In genomic region chr5:118708215-118708949, GRCm38 (mm10) we compare ENCODE assay signal across 8 mouse cellular contexts.
DNase-seq lines count a peak whose midpoint lies in the region; ATAC-seq and TF ChIP-seq lines count a peak whose summit lies in the region.
"Had no signal": no experiment of that assay in that cellular context is flagged by ENCODE, and none has a peak within 500 bp of the region (broad histone marks: within the 10 kb centered on the region; RNA-seq: fewer than 3 reads in every experiment).

No protein-coding gene starts in this region.

- peaks cover 4% of the 10 kb centered on the region; the same call in 1 of the 2 replicates for H3K4me1 ChIP-seq in forebrain, embryonic 11.5 days (replicated peaks; ENCODE audit: control insufficient read depth, insufficient read depth, low read length)
- H3K4me1 ChIP-seq in hindbrain, embryonic 13.5 days (replicated peaks) = peaks cover 87% of the 10 kb centered on the region

- H3K9ac ChIP-seq in forebrain, embryonic 11.5 days (ENCODE audit: low read length) = no peak overlapping the region
- no peak overlapping the region for H3K9ac ChIP-seq in hindbrain, embryonic 13.5 days
- H3K9ac ChIP-seq: lung, embryonic 15.5 days had no signal

- no peaks in the 10 kb centered on the region for H3K9me3 ChIP-seq in forebrain, embryonic 11.5 days (ENCODE audit: control insufficient read depth, low read length)
- H3K9me3 ChIP-seq in hindbrain, embryonic 13.5 days = no peaks in the 10 kb centered on the region
- H3K9me3 ChIP-seq: lung, embryonic 15.5 days had no signal

- 0 out of 2 replicates have a peak, but pooled peaks have one; percentile 27 for ATAC-seq in forebrain, embryonic 11.5 days (replicated peaks; ENCODE audit: low FRiP score)
- ATAC-seq in hindbrain, embryonic 13.5 days (ENCODE audit: low FRiP score) = 0 out of 2 replicates have a peak, but pooled peaks have one; percentile 59
- peak; percentile 68 for ATAC-seq in megakaryocyte, adult 5-6 weeks (ENCODE audit: poor library complexity, severe bottlenecking)

- DNase-seq in MN1 (ENCODE audit: low spot score) = peak; percentile 58
- DNase-seq in brain, embryonic 14.5 days (ENCODE audit: low read depth) = peak; percentile 68
- peak; percentile 83 for DNase-seq in forebrain, embryonic 11.5 days (ENCODE audit: low spot score)
- peak; percentile 51 for DNase-seq in left cerebral cortex, adult 11 months (ENCODE audit: low spot score)
- peak; percentile 83 for DNase-seq in splenic B cell, adult 2 months (ENCODE audit: low read depth, low spot score)

- no peaks in the 10 kb centered on the region for H3K36me3 ChIP-seq in forebrain, embryonic 11.5 days (ENCODE audit: control insufficient read depth, insufficient read depth, low read length)
- no peaks in the 10 kb centered on the region for H3K36me3 ChIP-seq in hindbrain, embryonic 13.5 days
- H3K36me3 ChIP-seq in splenic B cell, adult 2 months (ENCODE audit: control insufficient read depth, insufficient read depth, low read length, poor library complexity, severe bottlenecking) = no peaks in the 10 kb centered on the region
- H3K36me3 ChIP-seq: lung, embryonic 15.5 days had no signal

- H3K4me3 ChIP-seq in forebrain, embryonic 11.5 days (ENCODE audit: low read depth, low read length) = no peak overlapping the region
- H3K4me3 ChIP-seq in hindbrain, embryonic 13.5 days = no peak overlapping the region
- H3K4me3 ChIP-seq: lung, embryonic 15.5 days had no signal

- peak; percentile 79 for TF ChIP-seq CTCF in brain, embryonic 14.5 days (IDR thresholded peaks at IDR 0.05; ENCODE audit: borderline replicate concordance, extremely low read depth, insufficient read depth, insufficient read length)

- 70% methylated on average over 16 of the region's 16 CpGs for WGBS in forebrain, embryonic 11.5 days
- 66% methylated on average over 16 of the region's 16 CpGs for WGBS in hindbrain, embryonic 13.5 days

- no peak overlapping the region for H3K4me2 ChIP-seq in forebrain, embryonic 11.5 days (ENCODE audit: low read depth, low read length, severe bottlenecking)
- H3K4me2 ChIP-seq in hindbrain, embryonic 13.5 days = no peak overlapping the region
- H3K4me2 ChIP-seq: lung, embryonic 15.5 days had no signal

- no peak for TF ChIP-seq POLR2A in brain, embryonic 14.5 days (IDR thresholded peaks at IDR 0.05; ENCODE audit: borderline replicate concordance, extremely low read depth, insufficient read depth, insufficient read length, poor library complexity, severe bottlenecking)

- H3K27me3 ChIP-seq in forebrain, embryonic 11.5 days (ENCODE audit: control insufficient read depth, insufficient read depth, low read length) = no peaks in the 10 kb centered on the region
- no peaks in the 10 kb centered on the region for H3K27me3 ChIP-seq in hindbrain, embryonic 13.5 days
- no peaks in the 10 kb centered on the region for H3K27me3 ChIP-seq in splenic B cell, adult 2 months (ENCODE audit: control insufficient read depth, insufficient read depth, low read length, poor library complexity, severe bottlenecking)
- H3K27me3 ChIP-seq: lung, embryonic 15.5 days had no signal

- no peak overlapping the region for H3K27ac ChIP-seq in forebrain, embryonic 11.5 days (ENCODE audit: low read depth, low read length)
- H3K27ac ChIP-seq in hindbrain, embryonic 13.5 days = no peak overlapping the region
